Mouse (Mus musculus) forebrain, embryonic 15.5 days (tissue): Measurements from ENCODE around the gene Prkaca. TPM values are rescaled to one million over a fixed set of nuclear protein-coding genes. Genes with fewer than 3 reads are reported as not detected.

Experiments used
- ATAC-seq: fragments of 200-750 bp; cut with Nextera tagmentation; replicated peaks from 2 replicates; pipeline ENCODE4 v1.8.0; 2017; ENCODE audit warnings: mild to moderate bottlenecking, moderate TSS enrichment, moderate library complexity
- H3K27ac ChIP-seq: fragments of 300-500 bp; sonication (generic); replicated peaks from 2 replicates; pipeline ENCODE4 v1.5.1; 2015; ENCODE audit warnings: mild to moderate bottlenecking, inconsistent platforms
- H3K27me3 ChIP-seq: fragments of 300-500 bp; sonication (generic); 2 replicates; pipeline ENCODE4 v1.6.1; 2015; ENCODE audit warnings: inconsistent platforms
- H3K36me3 ChIP-seq: fragments of 300-500 bp; sonication (generic); 2 replicates; pipeline ENCODE4 v1.6.1; 2015; ENCODE audit warnings: mild to moderate bottlenecking, inconsistent platforms
- H3K4me1 ChIP-seq: fragments of 300-500 bp; sonication (generic); 2 replicates; pipeline ENCODE4 v1.6.1; 2015; ENCODE audit warnings: inconsistent platforms
- H3K4me2 ChIP-seq: fragments of 300-500 bp; sonication (generic); replicated peaks from 2 replicates; pipeline ENCODE4 v1.6.1; 2015; ENCODE audit warnings: mild to moderate bottlenecking, inconsistent platforms
- H3K4me3 ChIP-seq: fragments of 300-500 bp; sonication (generic); 2 replicates; pipeline ENCODE4 v1.5.1; 2015; ENCODE audit warnings: mild to moderate bottlenecking, inconsistent platforms
- H3K9ac ChIP-seq: fragments of 300-500 bp; sonication (generic); replicated peaks from 2 replicates; pipeline ENCODE4 v1.6.1; 2015; ENCODE audit warnings: mild to moderate bottlenecking, inconsistent platforms
- H3K9me3 ChIP-seq: fragments of 300-500 bp; sonication (generic); 2 replicates; pipeline ENCODE4 v1.6.1; 2016; ENCODE audit warnings: inconsistent platforms
- WGBS: fragments of 180-500 bp; shearing (Covaris S2); methylation state at CpG from one replicate; pipeline ENCODE4 v1.1.7; 2015; ENCODE audit warnings: mixed read lengths; 5-methylcytosine and 5-hydroxymethylcytosine counted together
- polyA plus RNA-seq: library from polyadenylated mRNA; unstranded; fragments of >200 nt; fragmentation: Nextera tagmentation; extraction: Ambion mirVana; gene quantifications from 2 replicates; pipeline ENCODE4 v1.2.1, GENCODE M21; 2015

Prkaca gene
- polyA plus RNA-seq, 1 experiment from 2014 or later = 178 TPM

GRCm38 (mm10) chr8:84023631-84024030 is 50.8 kb downstream of the Prkaca start:
- WGBS = 78% methylated on average over 1 of the region's 1 CpGs
- Histone ChIP-seq H3K9ac (no peak overlapping the region), H3K4me3 (no peak overlapping the region), H3K27ac (no peak overlapping the region), H3K27me3 (peaks cover 29% of the 10 kb centered on the region), H3K9me3 (no peaks in the 10 kb centered on the region), H3K4me1 (peaks cover 9% of the 10 kb centered on the region), H3K36me3 (no peaks in the 10 kb centered on the region), H3K4me2 (no peak overlapping the region)
- ATAC-seq = no peak

GRCm38 (mm10) chr8:84024171-84024570 is 51.4 kb downstream of the Prkaca start:
- H3K9ac ChIP-seq = no peak overlapping the region
- ATAC-seq = no peak
- no peaks in the 10 kb centered on the region for H3K9me3 ChIP-seq
- no peak overlapping the region for H3K27ac ChIP-seq
- peaks cover 9% of the 10 kb centered on the region for H3K4me1 ChIP-seq
- 10% methylated on average over 10 of the region's 10 CpGs for WGBS
- H3K27me3 ChIP-seq = peaks cover 29% of the 10 kb centered on the region
- H3K36me3 ChIP-seq = no peaks in the 10 kb centered on the region
- H3K4me3 ChIP-seq = no peak overlapping the region
- H3K4me2 ChIP-seq = no peak overlapping the region

- Histone ChIP-seq H3K4me3 (peak overlapping the region; percentile 49), H3K27ac (no peak overlapping the region), H3K4me2 (peak overlapping the region; percentile 82), H3K27me3 (peaks cover 26% of the 10 kb centered on the region), H3K36me3 (no peaks in the 10 kb centered on the region), H3K9me3 (no peaks in the 10 kb centered on the region), H3K4me1 (peaks cover 9% of the 10 kb centered on the region), H3K9ac (peak overlapping the region; percentile 51)
- ATAC-seq = peak; percentile 81
- WGBS = under 1% methylated on average over 41 of the region's 41 CpGs
Measured at GRCm38 (mm10) chr8:84025863-84026262, 53.1 kb downstream of the Prkaca start.

- Histone ChIP-seq H3K36me3 (no peaks in the 10 kb centered on the region), H3K27ac (no peak overlapping the region), H3K27me3 (peaks cover 26% of the 10 kb centered on the region), H3K4me3 (no peak overlapping the region), H3K4me1 (peaks cover 9% of the 10 kb centered on the region), H3K4me2 (no peak overlapping the region), H3K9me3 (no peaks in the 10 kb centered on the region), H3K9ac (no peak overlapping the region)
- ATAC-seq = no peak
- 9% methylated on average over 10 of the region's 10 CpGs for WGBS
Measured at GRCm38 (mm10) chr8:84027449-84027848, 54.7 kb downstream of the Prkaca start.

- H3K9me3 ChIP-seq = no peaks in the 10 kb centered on the region
- H3K9ac ChIP-seq = no peak overlapping the region
- no peak overlapping the region for H3K4me3 ChIP-seq
- no peak for ATAC-seq
- no peaks in the 10 kb centered on the region for H3K36me3 ChIP-seq
- peaks cover 26% of the 10 kb centered on the region for H3K27me3 ChIP-seq
- 92% methylated on average over 5 of the region's 5 CpGs for WGBS
- peaks cover 9% of the 10 kb centered on the region for H3K4me1 ChIP-seq
- H3K4me2 ChIP-seq = no peak overlapping the region
- H3K27ac ChIP-seq = no peak overlapping the region
Measured at GRCm38 (mm10) chr8:84029272-84029671, 56.5 kb downstream of the Prkaca start.

GRCm38 (mm10) chr8:84032777-84033176 is 60.0 kb downstream of the Prkaca start:
- Histone ChIP-seq H3K9ac (no peak overlapping the region), H3K27ac (no peak overlapping the region), H3K27me3 (peaks cover 11% of the 10 kb centered on the region), H3K4me2 (no peak overlapping the region), H3K4me3 (no peak overlapping the region), H3K4me1 (no peaks in the 10 kb centered on the region), H3K36me3 (no peaks in the 10 kb centered on the region), H3K9me3 (no peaks in the 10 kb centered on the region)
- 82% methylated on average over 4 of the region's 4 CpGs for WGBS
- ATAC-seq = no peak

- Histone ChIP-seq H3K4me1 (peaks cover 14% of the 10 kb centered on the region), H3K4me2 (no peak overlapping the region), H3K4me3 (no peak overlapping the region), H3K9me3 (no peaks in the 10 kb centered on the region), H3K9ac (no peak overlapping the region), H3K27me3 (peaks cover 37% of the 10 kb centered on the region), H3K27ac (no peak overlapping the region), H3K36me3 (no peaks in the 10 kb centered on the region)
- ATAC-seq = no peak
- 78% methylated on average over 5 of the region's 5 CpGs for WGBS
Measured at GRCm38 (mm10) chr8:84038015-84038414, 65.2 kb downstream of the Prkaca start.

- no peak overlapping the region for H3K4me3 ChIP-seq
- H3K9ac ChIP-seq = no peak overlapping the region
- H3K4me2 ChIP-seq = no peak overlapping the region
- peaks cover 48% of the 10 kb centered on the region for H3K27me3 ChIP-seq
- WGBS = 9% methylated on average over 5 of the region's 5 CpGs
- no peaks in the 10 kb centered on the region for H3K36me3 ChIP-seq
- H3K27ac ChIP-seq = no peak overlapping the region
- 0 out of 2 replicates have a peak, but pooled peaks have one; percentile 29 for ATAC-seq
- H3K4me1 ChIP-seq = peaks cover 14% of the 10 kb centered on the region
- H3K9me3 ChIP-seq = no peaks in the 10 kb centered on the region
Measured at GRCm38 (mm10) chr8:84039050-84039449, 66.3 kb downstream of the Prkaca start.

GRCm38 (mm10) chr8:84042066-84042947 is 69.5 kb downstream of the Prkaca start, which contains the start of gene Il27ra:
TSS of gene Il27ra (minus strand) at chr8:84042589.
- Histone ChIP-seq H3K27me3 (peaks cover 61% of the 10 kb centered on the region), H3K4me1 (peaks cover 17% of the 10 kb centered on the region), H3K4me3 (peak within 1 kb of the TSS; percentile 33), H3K9me3 (no peaks in the 10 kb centered on the region), H3K27ac (no peak within 1 kb of the TSS), H3K36me3 (no peaks in the 10 kb centered on the region), H3K4me2 (peak within 1 kb of the TSS; percentile 63), H3K9ac (peak within 1 kb of the TSS; percentile 30; the same call in 1 of the 2 replicates)
- ATAC-seq = 0 out of 2 replicates have a peak, but pooled peaks have one; percentile 38
- WGBS = 6% methylated on average over 40 of the region's 40 CpGs

- 45% methylated on average over 12 of the region's 12 CpGs for WGBS
- Histone ChIP-seq H3K4me2 (peak overlapping the region; percentile 63; the same call in 1 of the 2 replicates), H3K9ac (no peak overlapping the region), H3K4me3 (no peak overlapping the region), H3K27me3 (peaks cover 59% of the 10 kb centered on the region), H3K27ac (no peak overlapping the region), H3K4me1 (peaks cover 17% of the 10 kb centered on the region), H3K9me3 (no peaks in the 10 kb centered on the region), H3K36me3 (no peaks in the 10 kb centered on the region)
- ATAC-seq = no peak
Measured at GRCm38 (mm10) chr8:84042948-84043342, 70.2 kb downstream of the Prkaca start.

GRCm38 (mm10) chr8:84044103-84044502 is 71.3 kb downstream of the Prkaca start:
- no peak overlapping the region for H3K4me2 ChIP-seq
- peaks cover 50% of the 10 kb centered on the region for H3K27me3 ChIP-seq
- H3K4me1 ChIP-seq = peaks cover 17% of the 10 kb centered on the region
- no peak overlapping the region for H3K27ac ChIP-seq
- WGBS = 2% methylated on average over 7 of the region's 7 CpGs
- H3K9me3 ChIP-seq = no peaks in the 10 kb centered on the region
- no peak for ATAC-seq
- no peak overlapping the region for H3K4me3 ChIP-seq
- H3K36me3 ChIP-seq = no peaks in the 10 kb centered on the region
- no peak overlapping the region for H3K9ac ChIP-seq

GRCm38 (mm10) chr8:84044900-84045299 is 72.1 kb downstream of the Prkaca start, which contains the start of gene Rln3:
TSS of gene Rln3 (minus strand) at chr8:84045000.
- no peak within 1 kb of the TSS for H3K9ac ChIP-seq
- H3K4me3 ChIP-seq = no peak within 1 kb of the TSS
- 12% methylated on average over 9 of the region's 9 CpGs for WGBS
- no peak for ATAC-seq
- H3K27me3 ChIP-seq = peaks cover 50% of the 10 kb centered on the region
- H3K4me1 ChIP-seq = peaks cover 17% of the 10 kb centered on the region
- no peaks in the 10 kb centered on the region for H3K9me3 ChIP-seq
- no peak within 1 kb of the TSS for H3K27ac ChIP-seq
- no peaks in the 10 kb centered on the region for H3K36me3 ChIP-seq
- no peak within 1 kb of the TSS for H3K4me2 ChIP-seq
